Mouse (Mus musculus) left cerebral cortex, adult 8-10 months (tissue): Measurements from ENCODE around the gene Aldh2. TPM values are rescaled to one million over a fixed set of nuclear protein-coding genes. Genes with fewer than 3 reads are reported as not detected.
"Not testable (repeated sequence)": the region's sequence is repeated elsewhere in the genome, so short reads cannot be mapped to it uniquely, and the experiment has no call there.

Source experiments
- DNase-seq, 2 experiments: peaks; one replicate each; pipeline ENCODE4 v3.0.0; 2022; ENCODE audit warnings: low spot score in 2 of 2
- total RNA-seq, 4 experiments: library from RNA; stranded (reverse); gene quantifications; 2 replicates each; pipeline ENCODE4 v1.2.4; 2022

Gene Aldh2
- total RNA-seq, 4 experiments from 2014 or later, result 131 to 154 (median 140) TPM

DNA sequence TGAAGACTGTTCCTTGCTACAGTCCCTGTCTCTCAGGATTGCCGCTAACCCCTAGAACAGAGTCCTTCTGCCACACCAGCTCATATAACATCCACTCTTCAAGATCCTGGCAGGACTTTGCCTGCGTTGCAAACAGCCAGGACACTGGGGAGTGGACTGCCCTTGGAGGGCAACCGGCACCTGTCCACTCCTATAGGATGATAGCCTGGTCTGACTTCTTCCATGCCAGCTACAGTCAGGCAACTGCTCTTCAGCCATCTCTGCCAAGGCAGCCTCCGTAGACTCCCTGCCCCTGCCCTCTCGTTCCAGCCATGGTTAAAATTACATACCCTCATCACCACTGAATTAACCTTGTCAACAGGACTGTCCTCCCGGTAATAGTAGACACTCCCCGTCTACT, 44.4 kb downstream of the Aldh2 start:
- no peak for DNase-seq

DNA sequence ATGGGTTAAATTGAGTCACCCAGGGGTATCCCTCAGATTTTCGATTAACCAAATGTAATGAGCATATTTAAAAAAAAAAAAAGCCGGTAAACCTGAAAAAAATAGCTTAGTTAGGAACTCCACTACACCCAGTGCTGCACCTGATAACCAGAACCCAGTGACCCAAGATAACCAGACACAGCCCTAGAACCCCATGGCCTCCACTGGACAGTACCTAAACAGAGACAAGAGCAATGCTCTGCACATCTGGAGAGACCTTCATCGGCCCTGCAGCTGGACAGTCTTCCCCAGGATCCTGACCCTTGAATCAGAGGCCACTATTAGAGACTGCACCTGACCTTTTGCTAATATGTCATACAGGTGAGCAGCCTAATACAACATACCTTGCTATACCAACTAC, 46.5 kb downstream of the Aldh2 start:
- DNase-seq, result no peak

- DNase-seq, result peak in 1 of 2 experiments; percentile 15
These were observed 47.1 kb downstream of the Aldh2 start for GRCm38 (mm10) chr5:121546530-121546895.

- peak; percentile 95 to 98 for DNase-seq
These were observed 47.7 kb downstream of the Aldh2 start, which contains the start of gene Mapkapk5 for GRCm38 (mm10) chr5:121545793-121546529. Gene Mapkapk5, minus strand, starts transcription at chr5:121545905.

DNA sequence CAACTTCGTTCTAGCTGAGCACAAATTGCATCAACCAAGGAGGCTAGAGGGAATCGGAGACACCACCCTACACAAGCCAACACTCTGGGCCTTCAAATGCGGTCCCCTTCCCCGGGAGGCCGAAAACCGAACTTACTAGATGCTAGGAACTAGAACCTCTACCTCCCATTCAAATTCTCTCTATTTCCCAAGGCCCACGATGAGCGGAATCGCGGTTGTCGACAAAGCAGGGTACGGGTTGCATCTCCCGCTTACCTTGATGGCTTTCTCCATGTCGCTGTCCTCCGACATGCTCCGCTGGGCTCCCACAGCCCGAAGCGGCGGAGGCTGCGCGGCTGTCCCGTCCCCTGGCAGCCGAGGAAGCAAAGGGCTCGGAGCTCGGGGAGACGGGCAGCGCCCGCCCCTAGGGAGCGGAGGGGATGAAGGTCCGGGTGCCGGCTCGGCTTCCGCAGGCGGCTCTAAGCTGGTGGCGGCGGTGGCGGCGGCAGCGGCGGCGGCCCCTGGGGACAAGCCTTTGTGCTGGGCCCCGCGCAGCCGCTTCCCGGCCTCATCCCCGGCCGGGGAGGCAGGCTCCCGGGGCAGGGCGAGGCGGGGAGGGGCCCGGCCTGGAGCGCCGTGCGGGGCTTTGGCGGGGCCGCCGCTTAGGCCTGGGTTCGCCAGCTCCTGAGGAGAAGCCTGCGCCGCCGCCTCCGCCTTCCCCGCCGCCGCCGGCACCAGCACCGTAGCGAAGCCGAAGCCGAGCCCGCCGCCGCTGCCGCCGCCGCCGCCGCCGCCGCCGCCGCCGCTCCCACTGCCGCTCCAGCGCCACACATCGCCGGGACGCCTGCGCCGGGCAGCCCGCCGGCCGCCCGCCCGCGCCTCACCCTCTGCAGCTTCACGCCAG, 48.5 kb downstream of the Aldh2 start, which contains the start of the genes Adam1a and Gm42878:
Gene Adam1a, minus strand, starts transcription at position 573 of the 883 bp plus-strand sequence.
Gene Gm42878, minus strand, starts transcription at position 573 of the 883 bp plus-strand sequence.
- peak; percentile 13 to 27 for DNase-seq

GRCm38 (mm10) chr5:121543370-121543769, 50.3 kb downstream of the Aldh2 start:
- DNase-seq, result no peak

GRCm38 (mm10) chr5:121541235-121541634, 52.4 kb downstream of the Aldh2 start:
- DNase-seq, result no peak

GRCm38 (mm10) chr5:121540066-121540465, 53.6 kb downstream of the Aldh2 start:
- DNase-seq, result no peak

GRCm38 (mm10) chr5:121537588-121537987, 56.0 kb downstream of the Aldh2 start:
- no peak for DNase-seq

DNA sequence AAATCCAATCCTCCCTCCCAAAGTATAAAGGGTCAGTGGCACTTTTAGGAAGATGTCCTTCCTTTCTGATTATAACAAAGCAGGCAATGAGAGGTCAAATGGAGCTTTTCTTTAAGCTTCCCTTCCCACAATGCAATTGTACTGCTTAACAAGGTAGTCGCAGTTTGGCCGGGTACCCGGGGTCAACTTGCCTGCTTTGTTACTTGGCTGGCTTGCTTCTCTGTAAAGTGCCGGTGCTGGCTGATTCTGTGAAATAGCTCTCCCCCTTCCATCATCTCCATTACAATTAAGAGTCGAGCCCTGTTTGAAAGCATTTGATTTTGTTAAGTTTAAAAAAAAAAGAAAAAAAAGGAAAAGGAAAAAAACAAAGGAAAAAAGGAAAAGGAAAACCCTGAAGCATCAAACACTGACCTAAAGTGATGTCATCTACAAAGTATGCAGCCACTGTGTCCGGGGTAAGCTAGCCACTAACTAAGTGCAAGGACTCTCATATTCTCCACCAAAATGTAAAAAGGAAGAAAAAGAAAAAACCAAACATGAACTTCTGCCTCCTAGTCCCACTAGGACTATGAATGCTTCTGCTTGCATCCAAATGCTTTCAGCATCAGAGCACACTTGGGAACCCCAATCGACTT, 56.6 kb downstream of the Aldh2 start:
- DNase-seq, result no peak

DNA sequence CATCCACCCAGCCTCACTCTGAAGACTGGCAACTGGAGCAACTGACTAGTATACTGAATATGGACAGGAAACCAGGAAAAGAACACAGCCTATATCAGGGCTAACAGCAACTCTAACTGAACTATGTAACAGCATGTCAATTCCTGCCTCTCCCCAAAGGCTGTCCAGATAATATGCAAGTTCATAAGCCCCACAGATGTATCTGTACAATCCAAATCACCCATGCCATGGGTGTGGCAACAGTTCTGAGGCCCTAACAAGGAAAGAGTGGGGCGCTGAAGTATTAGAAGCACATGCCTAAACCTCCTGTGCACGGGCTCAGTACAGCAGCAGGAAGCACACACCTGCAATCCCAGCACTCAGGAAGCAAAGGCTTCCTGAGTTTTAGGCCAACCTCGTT, 58.5 kb downstream of the Aldh2 start:
- DNase-seq, result no peak

GRCm38 (mm10) chr5:121534521-121534920, 59.1 kb downstream of the Aldh2 start:
- no peak for DNase-seq

DNA sequence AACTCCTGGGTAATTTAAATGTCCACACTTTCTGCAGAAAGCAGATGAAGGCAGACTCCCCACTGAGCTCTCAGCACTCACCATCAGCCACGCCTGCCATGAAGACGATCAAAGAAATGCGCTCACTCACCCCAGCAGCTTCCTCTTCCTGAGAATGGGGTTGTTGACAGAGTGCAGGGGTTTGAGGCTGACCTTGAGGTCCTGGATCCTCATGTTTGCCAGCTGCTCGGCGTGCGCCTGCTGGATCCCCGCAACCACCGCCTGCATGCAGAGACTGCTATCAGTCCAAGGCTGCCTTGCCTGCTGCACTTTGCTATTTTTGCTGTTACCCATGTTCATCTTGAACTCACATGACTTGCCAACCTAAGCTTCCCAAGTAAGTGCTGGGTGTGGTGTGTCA, 66.7 kb downstream of the Aldh2 start:
- DNase-seq, result no peak

DNA sequence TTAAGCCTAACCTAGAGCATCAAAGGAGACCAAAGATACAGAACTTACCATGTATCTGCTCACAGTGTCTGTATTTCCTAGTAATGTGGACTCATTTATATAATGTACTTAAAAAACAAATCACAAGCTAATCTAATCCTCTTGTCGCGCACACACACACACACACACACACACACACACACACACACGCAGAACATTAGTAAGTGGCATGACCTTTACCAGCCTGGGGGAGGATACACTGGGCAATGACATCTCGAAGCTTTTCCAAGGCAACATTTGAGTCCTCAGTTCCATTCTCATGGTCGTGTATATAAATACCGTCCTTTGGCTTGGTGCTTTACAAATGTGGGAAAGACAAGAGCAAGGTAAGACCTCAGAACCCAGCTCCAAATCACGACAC, 67.1 kb downstream of the Aldh2 start:
- DNase-seq, result no peak

DNA sequence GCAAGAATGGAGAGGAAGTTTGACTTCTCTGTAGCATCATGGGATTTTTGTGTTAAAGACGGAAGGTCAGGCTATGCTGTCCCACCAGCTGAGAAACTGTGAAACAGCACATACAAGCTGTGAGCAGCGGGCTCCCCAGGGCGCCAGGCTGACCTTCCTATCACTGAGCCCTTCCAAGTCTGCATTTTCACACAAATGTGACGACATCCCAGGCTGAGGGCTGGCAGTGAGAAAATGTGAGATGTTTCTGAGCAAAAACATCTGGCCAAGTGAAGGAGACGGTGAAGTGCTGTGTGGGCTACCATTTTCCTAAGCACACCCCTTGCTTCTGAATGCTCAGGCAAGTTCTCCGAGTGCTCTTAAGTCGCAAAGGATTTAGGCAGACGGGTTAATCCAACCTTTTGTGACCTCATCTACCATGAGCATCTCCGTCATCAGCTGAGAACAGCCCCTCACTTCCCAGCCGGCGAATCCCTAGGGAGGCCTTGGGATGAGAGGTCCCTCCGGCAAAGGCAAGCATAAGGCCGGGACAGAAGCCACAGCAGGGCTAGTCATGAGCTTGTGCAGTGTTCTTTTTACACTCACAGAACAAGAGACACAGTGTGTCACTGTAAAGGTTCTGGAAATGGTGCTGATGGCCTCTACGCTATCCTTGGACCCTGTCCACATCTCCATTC, 67.7 kb downstream of the Aldh2 start:
- no peak for DNase-seq

DNA sequence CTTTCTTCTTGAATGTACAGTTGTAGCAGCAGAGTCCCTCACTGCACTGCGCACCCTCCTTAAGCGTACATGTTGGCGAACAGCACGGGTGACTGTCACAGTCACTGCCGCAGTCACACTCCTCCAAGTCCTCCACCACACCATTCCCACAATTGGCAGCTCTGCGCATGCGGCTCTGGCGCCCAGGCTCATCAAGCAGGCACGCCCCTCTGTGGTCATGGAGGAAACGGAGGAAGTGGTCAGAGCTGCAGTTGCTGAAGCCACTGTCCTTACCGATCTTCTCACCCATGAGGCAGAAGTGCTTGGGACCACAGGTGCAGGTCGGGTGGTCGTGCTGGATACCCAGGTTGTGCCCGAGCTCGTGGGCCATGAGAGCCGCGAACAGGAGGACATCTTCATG, 73.9 kb downstream of the Aldh2 start:
- not testable (repeated sequence) for DNase-seq

DNA sequence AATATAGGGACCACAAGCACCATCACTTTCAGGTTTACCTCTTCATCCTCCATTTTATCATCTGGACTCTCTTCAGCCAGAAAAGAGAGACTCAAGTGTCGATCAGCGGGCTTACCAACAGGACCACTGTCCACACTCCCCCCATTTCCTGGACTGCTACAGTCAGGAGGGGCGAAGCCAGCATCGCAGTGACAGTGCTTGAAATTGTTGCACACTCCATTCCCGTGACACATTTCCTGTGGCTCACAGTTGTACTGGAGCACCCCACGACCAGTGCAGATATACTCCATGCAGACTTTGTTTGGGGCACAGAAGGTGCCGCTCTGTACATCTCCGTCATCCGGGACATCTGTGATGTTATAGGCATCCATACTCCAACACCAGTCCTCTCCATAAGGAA, 74.6 kb downstream of the Aldh2 start:
- DNase-seq, result no peak
